Mouse (Mus musculus) kidney, postnatal 10 days (tissue): ENCODE data around the gene Ogfod2.

Source experiments
- DNase-seq: peaks from one replicate; pipeline ENCODE4 v3.0.0; 2021; ENCODE audit warnings: mixed read lengths

The Ogfod2 gene

DNA sequence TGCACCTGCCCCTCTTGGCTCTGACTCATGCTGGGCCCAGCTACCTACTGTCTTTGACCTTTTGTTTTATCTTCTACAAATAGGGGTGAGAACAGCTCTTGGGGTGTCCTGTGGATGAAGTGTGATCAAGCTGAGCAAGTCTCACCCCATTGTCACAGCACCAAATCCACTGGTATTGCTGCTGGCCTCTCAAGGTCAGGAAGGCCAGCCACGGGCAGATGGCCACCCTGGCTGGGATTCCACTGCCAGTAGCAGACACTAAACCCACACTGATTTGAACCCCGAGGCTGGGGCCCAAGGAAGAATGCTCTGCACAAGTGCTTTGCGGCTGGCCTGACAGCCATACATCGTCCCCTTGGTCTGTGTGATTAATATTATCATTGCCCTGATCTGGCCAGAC, 46.2 kb downstream of the Ogfod2 start:
- no peak for DNase-seq

DNA sequence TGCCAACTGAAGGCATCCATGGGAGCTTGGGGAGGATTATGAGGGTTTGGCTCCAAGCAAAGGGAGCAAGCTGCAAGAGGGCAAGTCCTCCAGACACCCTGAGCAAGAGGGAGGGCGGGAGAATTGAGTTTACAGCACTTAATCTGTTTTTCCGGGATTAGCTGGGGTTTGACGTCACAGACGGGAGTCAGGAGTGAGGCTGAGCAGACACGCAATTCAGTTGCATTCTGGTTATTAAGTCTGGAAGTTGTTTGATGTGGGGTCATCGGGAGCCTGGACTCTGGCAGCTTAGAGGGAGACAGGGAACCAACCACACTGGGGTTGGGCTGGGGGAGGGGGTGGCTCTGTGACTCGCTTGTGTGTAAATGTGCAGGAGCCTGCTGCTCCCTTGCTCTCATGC, 47.4 kb downstream of the Ogfod2 start:
- DNase-seq = peak; percentile 27

DNA sequence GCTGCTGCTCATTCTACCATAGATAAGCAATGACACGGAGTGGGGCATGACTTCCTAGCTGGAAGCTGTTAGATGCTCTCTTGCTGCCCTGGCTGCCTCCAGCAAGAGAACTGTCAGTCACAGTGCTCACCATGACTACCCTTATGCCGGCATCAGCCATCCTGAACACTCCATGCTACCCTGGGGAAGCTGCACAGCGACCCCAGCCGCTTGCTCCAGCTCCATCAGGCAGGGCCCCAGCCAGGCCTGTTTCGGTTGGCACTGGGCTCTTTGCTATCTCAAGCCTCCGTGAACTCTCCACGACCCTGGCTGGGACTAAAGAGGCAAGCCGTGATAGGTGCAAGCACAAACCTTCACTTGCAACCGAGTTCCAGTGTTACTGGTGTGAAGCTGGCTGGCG, 49.7 kb downstream of the Ogfod2 start:
- no peak for DNase-seq

DNA sequence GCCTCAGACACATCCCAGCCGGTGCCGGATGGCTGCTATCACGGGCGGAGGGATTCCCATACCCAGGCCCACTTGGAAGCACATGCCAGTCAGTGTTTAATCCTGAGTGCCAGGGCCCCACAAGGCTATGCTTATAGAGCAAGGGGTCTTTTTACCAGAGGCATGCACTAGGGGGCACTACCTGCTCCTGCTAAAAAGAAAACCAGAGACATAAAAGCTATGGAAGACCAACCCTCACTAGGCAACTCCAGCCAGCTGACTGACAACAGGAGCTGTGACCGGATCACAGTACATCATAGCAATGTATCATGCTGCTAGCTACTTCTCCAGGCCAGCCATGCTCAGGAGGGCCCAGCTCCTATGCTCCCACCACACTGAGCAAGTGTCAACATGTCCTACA, 50.5 kb downstream of the Ogfod2 start:
- peak; percentile 85 for DNase-seq

DNA sequence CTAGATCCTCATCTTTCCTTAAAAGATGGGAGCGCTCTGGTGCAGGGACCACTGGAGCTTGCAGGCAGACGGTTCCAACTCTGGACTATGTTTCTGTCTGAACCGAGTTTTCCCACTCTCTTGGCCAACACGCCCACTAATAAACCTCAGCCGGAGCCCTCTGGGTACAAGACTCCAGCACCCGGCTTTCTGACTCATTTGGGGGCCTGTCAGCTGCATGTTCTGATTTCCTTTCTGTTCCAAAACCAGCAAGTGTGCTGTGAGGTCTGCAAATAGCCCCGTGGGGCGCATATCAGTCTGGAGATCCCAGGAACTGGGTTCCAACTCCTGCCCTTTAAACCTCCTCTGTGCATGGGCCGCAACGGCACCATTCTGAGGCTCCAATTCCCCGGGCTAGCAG, 51.3 kb downstream of the Ogfod2 start:
- no peak for DNase-seq
